Mouse (Mus musculus): ENCODE results near the gene Pfkm. TPM values are rescaled to one million over a fixed set of nuclear protein-coding genes. Genes with fewer than 3 reads are reported as not detected.
A peak's percentile ranks its signal among the peaks of the same experiment; 100 is the strongest.

The Pfkm gene
- polyA plus RNA-seq, 1 experiment from 2014 or later: 47.1 TPM

GRCm38 (mm10) chr15:98131942-98132655, 39.7 kb downstream of the Pfkm start:
- 0 out of 2 replicates have a peak, but pooled peaks cover 7% of the 10 kb centered on the region for H3K4me1 ChIP-seq
- no peaks in the 10 kb centered on the region for H3K27me3 ChIP-seq (ENCODE audit: insufficient read depth, poor library complexity, severe bottlenecking)
- H3K27ac ChIP-seq: no peak overlapping the region
- WGBS: 85% methylated on average over 15 of the region's 15 CpGs
- H3K9me3 ChIP-seq: no peaks in the 10 kb centered on the region
- peaks cover 99% of the 10 kb centered on the region for H3K36me3 ChIP-seq
- no peak for DNase-seq (ENCODE audit: low spot score)
- H3K4me3 ChIP-seq: no peak overlapping the region

- WGBS: 84% methylated on average over 3 of the region's 3 CpGs
- peaks cover 96% of the 10 kb centered on the region for H3K36me3 ChIP-seq
Observed at GRCm38 (mm10) chr15:98133471-98133870, 41.1 kb downstream of the Pfkm start.

GRCm38 (mm10) chr15:98134034-98134433, 41.6 kb downstream of the Pfkm start:
- H3K4me3 ChIP-seq: no peak overlapping the region
- 0 out of 2 replicates have a peak, but pooled peaks cover 2% of the 10 kb centered on the region for H3K4me1 ChIP-seq
- 90% methylated on average over 4 of the region's 4 CpGs for WGBS
- no peak for DNase-seq (ENCODE audit: low spot score)
- H3K27me3 ChIP-seq (ENCODE audit: insufficient read depth, poor library complexity, severe bottlenecking): no peaks in the 10 kb centered on the region
- H3K27ac ChIP-seq: no peak overlapping the region
- peaks cover 97% of the 10 kb centered on the region for H3K36me3 ChIP-seq
- no peaks in the 10 kb centered on the region for H3K9me3 ChIP-seq

More at GRCm38 (mm10) chr15:98133471-98133870, 41.1 kb downstream of the Pfkm start:
- Histone ChIP-seq H3K4me1 (0 out of 2 replicates have a peak, but pooled peaks cover 7% of the 10 kb centered on the region), H3K9me3 (no peaks in the 10 kb centered on the region), H3K4me3 (no peak overlapping the region), H3K27ac (no peak overlapping the region), H3K27me3 (ENCODE audit: insufficient read depth, poor library complexity, severe bottlenecking) (no peaks in the 10 kb centered on the region)
- DNase-seq (ENCODE audit: low spot score): no peak

GRCm38 (mm10) chr15:98134666-98135065, 42.3 kb downstream of the Pfkm start:
- WGBS: 84% methylated on average over 3 of the region's 3 CpGs
- Histone ChIP-seq H3K4me3 (no peak overlapping the region), H3K27me3 (ENCODE audit: insufficient read depth, poor library complexity, severe bottlenecking) (no peaks in the 10 kb centered on the region), H3K4me1 (no peaks in the 10 kb centered on the region), H3K36me3 (peaks cover 97% of the 10 kb centered on the region), H3K9me3 (no peaks in the 10 kb centered on the region), H3K27ac (no peak overlapping the region)
- DNase-seq (ENCODE audit: low spot score): no peak

DNA sequence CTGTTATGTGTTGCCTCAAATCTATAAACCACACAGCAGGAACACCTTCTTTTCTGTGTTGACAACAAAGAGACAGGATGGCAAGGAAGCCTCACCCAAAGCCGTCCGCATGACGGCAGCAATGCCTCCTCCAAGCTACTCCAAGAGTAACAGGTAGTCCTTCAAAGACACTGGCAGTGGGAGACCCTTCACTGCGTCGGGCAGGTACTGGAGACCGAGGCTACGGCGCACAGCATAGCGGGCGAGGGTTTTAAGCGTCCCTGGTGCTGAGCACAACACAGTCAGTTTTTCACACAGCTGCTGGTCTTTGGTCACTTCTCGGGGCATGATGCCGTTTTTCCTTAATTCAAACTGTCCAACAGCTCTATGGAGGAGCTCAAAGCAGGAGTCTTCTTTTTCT, 43.3 kb downstream of the Pfkm start:
- H3K36me3 ChIP-seq: peaks cover 97% of the 10 kb centered on the region
- WGBS: 93% methylated on average over 13 of the region's 13 CpGs

DNA sequence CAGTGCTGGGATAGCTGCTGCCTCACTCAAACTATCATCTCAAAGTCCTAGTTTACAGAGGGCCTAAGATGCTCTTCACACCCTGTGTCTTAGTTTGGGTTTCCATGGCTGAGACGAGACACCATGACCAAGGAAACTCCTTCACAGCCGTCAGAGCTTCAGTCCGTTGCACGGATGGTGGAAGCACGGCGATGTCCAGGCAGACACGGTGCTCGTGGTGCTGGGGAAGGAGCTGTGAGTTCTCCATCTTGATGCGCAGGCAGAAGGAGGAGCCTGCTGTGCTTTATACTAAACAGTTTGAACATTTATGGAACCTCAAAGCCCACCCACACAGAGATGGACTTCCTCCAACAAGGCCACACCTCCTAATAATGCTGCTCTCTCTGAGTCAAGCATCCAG, 44.5 kb downstream of the Pfkm start:
- 93% methylated on average over 9 of the region's 9 CpGs for WGBS
- H3K4me1 ChIP-seq: no peaks in the 10 kb centered on the region

More for the DNA sequence above, 43.3 kb downstream of the Pfkm start:
- Histone ChIP-seq H3K27me3 (ENCODE audit: insufficient read depth, poor library complexity, severe bottlenecking) (no peaks in the 10 kb centered on the region), H3K27ac (no peak overlapping the region), H3K4me3 (no peak overlapping the region), H3K9me3 (no peaks in the 10 kb centered on the region), H3K4me1 (no peaks in the 10 kb centered on the region)
- no peak for DNase-seq (ENCODE audit: low spot score)

DNA sequence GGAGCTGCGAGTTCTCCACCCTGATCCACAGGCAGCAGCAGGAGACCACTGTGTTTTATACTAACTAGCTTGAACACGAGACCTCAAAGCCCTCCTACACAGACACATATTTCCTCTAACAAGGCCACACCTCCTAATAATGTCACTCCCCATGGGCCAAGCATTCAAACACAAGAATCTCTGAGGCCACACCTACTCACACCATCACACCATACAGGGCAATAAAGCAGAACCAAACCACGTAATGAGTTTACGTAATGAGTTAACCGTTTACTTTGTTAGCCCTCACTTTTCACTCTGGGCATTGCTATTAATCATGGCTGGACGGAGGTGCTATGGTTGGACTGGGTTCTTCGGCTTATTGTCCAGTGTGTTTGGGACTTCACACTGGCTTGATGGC, 47.4 kb downstream of the Pfkm start:
- H3K9me3 ChIP-seq: no peaks in the 10 kb centered on the region
- no peaks in the 10 kb centered on the region for H3K27me3 ChIP-seq (ENCODE audit: insufficient read depth, poor library complexity, severe bottlenecking)
- peaks cover 7% of the 10 kb centered on the region; the same call in 1 of the 2 replicates for H3K4me1 ChIP-seq
- 91% methylated on average over 7 of the region's 7 CpGs for WGBS
- DNase-seq (ENCODE audit: low spot score): no peak
- peaks cover 75% of the 10 kb centered on the region for H3K36me3 ChIP-seq
- no peak overlapping the region for H3K27ac ChIP-seq
- no peak overlapping the region for H3K4me3 ChIP-seq

More for the DNA sequence above, 44.5 kb downstream of the Pfkm start:
- peaks cover 96% of the 10 kb centered on the region for H3K36me3 ChIP-seq
- no peaks in the 10 kb centered on the region for H3K9me3 ChIP-seq
- H3K27ac ChIP-seq: no peak overlapping the region
- no peaks in the 10 kb centered on the region for H3K27me3 ChIP-seq (ENCODE audit: insufficient read depth, poor library complexity, severe bottlenecking)
- H3K4me3 ChIP-seq: no peak overlapping the region
- no peak for DNase-seq (ENCODE audit: low spot score)

- no peak overlapping the region for H3K4me3 ChIP-seq
- no peaks in the 10 kb centered on the region for H3K27me3 ChIP-seq (ENCODE audit: insufficient read depth, poor library complexity, severe bottlenecking)
- H3K36me3 ChIP-seq: peaks cover 64% of the 10 kb centered on the region
- no peaks in the 10 kb centered on the region for H3K9me3 ChIP-seq
- WGBS: 93% methylated on average over 5 of the region's 5 CpGs
- no peak overlapping the region for H3K27ac ChIP-seq
- DNase-seq (ENCODE audit: low spot score): no peak
- H3K4me1 ChIP-seq: peaks cover 12% of the 10 kb centered on the region; the same call in 1 of the 2 replicates
Observed at GRCm38 (mm10) chr15:98140809-98141208, 48.4 kb downstream of the Pfkm start.

DNA sequence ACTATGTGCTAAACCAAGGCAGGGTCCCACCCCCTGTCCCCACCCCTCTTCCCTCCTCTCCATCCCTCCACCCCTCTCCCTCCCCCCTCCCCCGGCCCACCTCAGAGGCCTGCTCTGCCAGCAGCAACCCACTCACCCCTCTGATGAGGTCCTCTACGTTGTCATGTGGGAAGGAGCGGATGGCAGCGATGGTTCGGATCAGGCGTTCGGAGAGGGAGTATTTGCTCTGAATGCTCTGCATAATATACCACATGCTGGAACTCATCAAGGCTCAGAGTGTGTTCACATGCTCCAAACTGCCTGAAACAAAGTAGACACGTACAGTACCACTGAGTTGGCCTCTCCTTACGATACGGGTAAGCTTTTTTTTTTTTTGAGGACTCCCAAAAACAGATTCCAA, 50.1 kb downstream of the Pfkm start:
- 86% methylated on average over 10 of the region's 10 CpGs for WGBS
- Histone ChIP-seq H3K9me3 (no peaks in the 10 kb centered on the region), H3K27me3 (ENCODE audit: insufficient read depth, poor library complexity, severe bottlenecking) (no peaks in the 10 kb centered on the region), H3K4me3 (no peak overlapping the region), H3K27ac (no peak overlapping the region), H3K4me1 (peaks cover 16% of the 10 kb centered on the region), H3K36me3 (peaks cover 48% of the 10 kb centered on the region)
- no peak for DNase-seq (ENCODE audit: low spot score)

DNA sequence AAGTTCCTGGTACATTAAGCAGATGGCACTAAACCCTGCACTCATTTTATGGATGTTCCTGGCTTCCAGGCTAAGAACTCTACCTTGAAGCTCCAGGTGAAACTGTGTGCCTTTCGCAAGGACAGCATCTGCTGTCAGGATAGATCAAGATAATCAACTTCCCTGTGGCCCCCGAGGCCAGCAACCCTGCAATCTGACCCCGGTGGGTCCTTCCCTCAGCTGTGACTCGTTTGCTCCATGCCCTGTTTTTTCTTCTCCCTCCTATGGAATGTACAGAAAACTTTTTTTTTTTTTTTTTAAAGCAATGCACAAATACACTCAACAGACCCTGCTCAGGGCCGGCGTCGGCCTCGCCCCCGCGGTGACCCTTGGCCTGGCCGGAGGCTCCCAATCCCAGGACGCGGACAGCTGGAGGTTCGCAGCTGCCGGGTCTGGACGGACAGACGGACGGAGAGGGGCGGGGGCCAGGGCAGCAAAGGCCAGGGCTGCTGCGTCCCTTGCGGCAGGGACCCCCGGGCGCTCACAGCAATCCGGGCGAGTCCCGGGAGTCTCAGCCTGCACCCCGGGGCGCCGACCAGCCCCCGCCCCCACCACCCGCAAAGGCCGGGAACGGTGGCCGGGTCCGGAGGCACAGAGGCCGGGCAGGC, 52.6 kb downstream of the Pfkm start:
- Histone ChIP-seq H3K27ac (peak overlapping the region; percentile 95), H3K4me3 (peak overlapping the region; percentile 100), H3K36me3 (peaks cover 25% of the 10 kb centered on the region), H3K9me3 (no peaks in the 10 kb centered on the region), H3K4me1 (peaks cover 25% of the 10 kb centered on the region), H3K27me3 (ENCODE audit: insufficient read depth, poor library complexity, severe bottlenecking) (no peaks in the 10 kb centered on the region)
- under 1% methylated on average over 36 of the region's 36 CpGs for WGBS
- no peak for DNase-seq (ENCODE audit: low spot score)

GRCm38 (mm10) chr15:98145559-98146181, 53.3 kb downstream of the Pfkm start:
- Histone ChIP-seq H3K27ac (peak overlapping the region; percentile 95), H3K4me3 (peak overlapping the region; percentile 100), H3K4me1 (peaks cover 25% of the 10 kb centered on the region), H3K36me3 (peaks cover 18% of the 10 kb centered on the region), H3K27me3 (ENCODE audit: insufficient read depth, poor library complexity, severe bottlenecking) (no peaks in the 10 kb centered on the region), H3K9me3 (no peaks in the 10 kb centered on the region)
- DNase-seq (ENCODE audit: low spot score): peak; percentile 96
- WGBS: under 1% methylated on average over 38 of the region's 38 CpGs

DNA sequence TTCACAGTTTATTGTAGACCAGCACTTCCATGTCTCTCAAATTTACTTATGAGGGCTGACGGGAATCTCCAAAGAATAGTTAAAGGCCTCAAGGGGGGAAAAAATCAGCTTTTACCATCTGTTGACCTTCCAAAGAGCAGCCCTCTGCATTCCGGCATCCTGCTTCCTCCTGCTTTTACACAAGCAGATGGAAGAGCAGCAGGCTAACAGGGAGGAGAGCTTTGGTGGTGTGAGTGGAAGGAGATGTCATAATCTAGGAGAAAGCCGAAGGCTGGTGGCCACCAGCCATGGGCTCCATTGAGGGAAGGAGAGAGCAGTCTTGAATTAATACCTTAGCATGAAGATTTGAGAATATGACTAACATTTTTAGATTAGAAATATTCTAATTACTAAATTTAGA, 56.0 kb downstream of the Pfkm start:
- Histone ChIP-seq H3K4me1 (peaks cover 25% of the 10 kb centered on the region), H3K9me3 (no peaks in the 10 kb centered on the region), H3K27ac (peak overlapping the region; percentile 86), H3K27me3 (ENCODE audit: insufficient read depth, poor library complexity, severe bottlenecking) (no peaks in the 10 kb centered on the region), H3K4me3 (no peak overlapping the region), H3K36me3 (no peaks in the 10 kb centered on the region)
- no peak for DNase-seq (ENCODE audit: low spot score)
- WGBS: 71% methylated on average over 3 of the region's 3 CpGs

DNA sequence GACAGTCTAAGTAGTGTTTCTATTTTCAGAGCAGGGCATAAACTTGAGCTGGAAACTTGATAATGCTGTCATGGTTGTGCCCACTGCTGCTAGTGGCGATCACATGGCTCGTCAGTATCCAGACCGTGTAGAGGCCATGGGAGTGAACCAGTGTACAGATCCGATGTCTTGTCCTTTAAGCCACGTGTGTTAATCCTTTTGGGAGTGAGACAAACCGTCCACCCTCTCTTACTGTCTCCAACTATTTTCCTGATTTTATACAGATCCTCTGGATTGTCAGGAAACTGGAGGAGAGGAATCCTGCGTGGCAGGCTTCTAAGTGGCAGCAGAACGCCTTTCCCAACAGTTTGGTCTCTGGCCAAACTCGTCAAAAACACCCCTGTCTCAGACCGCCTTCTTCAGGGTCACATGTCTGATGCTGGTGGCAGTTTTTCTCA, 56.8 kb downstream of the Pfkm start:
- H3K4me3 ChIP-seq: no peak overlapping the region
- WGBS: 39% methylated on average over 10 of the region's 10 CpGs
- H3K27ac ChIP-seq: peak overlapping the region; percentile 86

More for the DNA sequence above, 56.8 kb downstream of the Pfkm start:
- Histone ChIP-seq H3K4me1 (peaks cover 24% of the 10 kb centered on the region), H3K9me3 (no peaks in the 10 kb centered on the region), H3K27me3 (ENCODE audit: insufficient read depth, poor library complexity, severe bottlenecking) (no peaks in the 10 kb centered on the region), H3K36me3 (no peaks in the 10 kb centered on the region)
- DNase-seq (ENCODE audit: low spot score): peak; percentile 80

Measured in heart, embryonic 10.5 days (tissue).